21 mouse cellular contexts compared by ENCODE assay signal in the genomic region with DNA sequence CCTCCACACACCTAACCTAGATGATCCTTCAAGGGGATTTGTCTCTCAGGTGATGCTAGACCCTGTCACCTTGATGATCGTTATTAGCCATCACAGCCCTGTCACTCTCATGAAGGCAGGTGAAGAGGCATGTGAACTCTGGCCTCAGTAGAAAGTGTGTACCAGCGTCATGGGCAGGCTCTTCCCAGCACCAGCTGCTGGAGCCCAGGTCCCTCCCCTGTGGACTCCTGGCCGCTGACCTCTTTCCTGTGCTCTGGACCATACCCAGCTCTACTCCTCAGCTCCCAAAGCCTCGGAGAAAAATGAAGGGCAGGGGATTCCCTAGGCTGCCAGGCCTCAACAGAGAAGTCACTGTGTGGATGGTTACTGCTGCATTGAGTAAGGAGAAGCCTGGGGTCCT.
DNase-seq lines count a peak whose midpoint lies in the region; ATAC-seq lines count a peak whose summit lies in the region.
"Had no signal": no experiment of that assay in that cellular context is flagged by ENCODE, and none has a peak within 500 bp of the region (broad histone marks: within the 10 kb centered on the region; RNA-seq: fewer than 3 reads in every experiment).

No protein-coding gene starts in this region.

- H3K9me3 ChIP-seq in kidney, embryonic 14.5 days (ENCODE audit: control insufficient read depth, low read length): peaks cover 3% of the 10 kb centered on the region; the same call in 1 of the 2 replicates
- 0 out of 2 replicates have a peak, but pooled peaks cover 3% of the 10 kb centered on the region for H3K9me3 ChIP-seq in embryonic facial prominence, embryonic 12.5 days
- H3K9me3 ChIP-seq in kidney, embryonic 16.5 days (ENCODE audit: low read length): no peaks in the 10 kb centered on the region
- H3K9me3 ChIP-seq: embryonic facial prominence, embryonic 15.5 days; forebrain, embryonic 10.5 days; hindbrain, embryonic 15.5 days had no signal

- no peak for ATAC-seq in kidney, embryonic 14.5 days (ENCODE audit: low FRiP score, low TSS enrichment)
- no peak for ATAC-seq in embryonic facial prominence, embryonic 12.5 days (ENCODE audit: insufficient number of reproducible peaks, insufficient read depth, low FRiP score, low TSS enrichment)
- peak; percentile 48; the same call in 1 of the 2 replicates for ATAC-seq in kidney, embryonic 16.5 days (ENCODE audit: low FRiP score, low TSS enrichment)
- ATAC-seq: forebrain, embryonic 14.5 days; Patski had no signal

- 66% methylated on average over 4 of the region's 4 CpGs for WGBS in kidney, embryonic 14.5 days
- WGBS in embryonic facial prominence, embryonic 12.5 days: 87% methylated on average over 4 of the region's 4 CpGs
- 77% methylated on average over 4 of the region's 4 CpGs for WGBS in kidney, embryonic 16.5 days

- peaks cover 11% of the 10 kb centered on the region for H3K4me1 ChIP-seq in kidney, embryonic 14.5 days (ENCODE audit: control insufficient read depth, insufficient read depth, low read length)
- peaks cover 46% of the 10 kb centered on the region for H3K4me1 ChIP-seq in embryonic facial prominence, embryonic 12.5 days
- peaks cover 32% of the 10 kb centered on the region for H3K4me1 ChIP-seq in kidney, embryonic 16.5 days (ENCODE audit: insufficient read depth, low read length)

- H3K9ac ChIP-seq in kidney, embryonic 14.5 days (ENCODE audit: low read depth, low read length): no peak overlapping the region
- H3K9ac ChIP-seq in embryonic facial prominence, embryonic 12.5 days: no peak overlapping the region
- H3K9ac ChIP-seq in kidney, embryonic 16.5 days (replicated peaks; ENCODE audit: low read length): no peak overlapping the region
- H3K9ac ChIP-seq: embryonic facial prominence, embryonic 15.5 days; heart, embryonic 13.5 days; hindbrain, embryonic 15.5 days had no signal

- H3K27ac ChIP-seq in kidney, embryonic 14.5 days (ENCODE audit: low read depth, low read length): no peak overlapping the region
- 0 out of 2 replicates have a peak overlapping the region, but pooled peaks have one; percentile 47 for H3K27ac ChIP-seq in embryonic facial prominence, embryonic 12.5 days
- H3K27ac ChIP-seq in kidney, embryonic 16.5 days (ENCODE audit: low read length): no peak overlapping the region
- H3K27ac ChIP-seq: forebrain, embryonic 10.5 days; gastrocnemius, adult 2 months; heart, embryonic 13.5 days; hindbrain, embryonic 15.5 days had no signal

- H3K36me3 ChIP-seq in kidney, embryonic 14.5 days (ENCODE audit: control insufficient read depth, insufficient read depth, low read length): no peaks in the 10 kb centered on the region
- H3K36me3 ChIP-seq in embryonic facial prominence, embryonic 12.5 days: no peaks in the 10 kb centered on the region
- H3K36me3 ChIP-seq in kidney, embryonic 16.5 days (ENCODE audit: insufficient read depth, low read length): no peaks in the 10 kb centered on the region
- H3K36me3 ChIP-seq: embryonic facial prominence, embryonic 15.5 days; forebrain, embryonic 10.5 days; hindbrain, embryonic 15.5 days had no signal

- DNase-seq in kidney, adult 8-10 months: peak; percentile 21 to 41
- peak; percentile 44 to 60 for DNase-seq in kidney, postnatal 36 days
- DNase-seq in ovary, postnatal 10 days (ENCODE audit: low spot score): no peak
- DNase-seq in adrenal gland, postnatal 25 days: no peak
- DNase-seq: adrenal gland, adult 2 months; cerebellum, adult 11 months; cerebellum, adult 8-10 months; cerebellum, postnatal 14 days; gastrocnemius, adult 2 months; gastrocnemius, postnatal 25 days; heart, postnatal 36 days had no signal

- H3K4me3 ChIP-seq in kidney, embryonic 14.5 days (ENCODE audit: low read length): no peak overlapping the region
- H3K4me3 ChIP-seq in embryonic facial prominence, embryonic 12.5 days: no peak overlapping the region
- H3K4me3 ChIP-seq in kidney, embryonic 16.5 days (ENCODE audit: low read length): no peak overlapping the region
- H3K4me3 ChIP-seq: embryonic facial prominence, embryonic 15.5 days; erythroblast, embryonic 14.5 days; forebrain, embryonic 10.5 days; gastrocnemius, adult 2 months; heart, embryonic 13.5 days; hindbrain, embryonic 15.5 days had no signal

- H3K4me2 ChIP-seq in kidney, embryonic 14.5 days (replicated peaks; ENCODE audit: low read depth, low read length): no peak overlapping the region
- no peak overlapping the region for H3K4me2 ChIP-seq in embryonic facial prominence, embryonic 12.5 days (replicated peaks)
- no peak overlapping the region for H3K4me2 ChIP-seq in kidney, embryonic 16.5 days (replicated peaks; ENCODE audit: low read depth, low read length)
- H3K4me2 ChIP-seq: embryonic facial prominence, embryonic 15.5 days; heart, embryonic 13.5 days; hindbrain, embryonic 15.5 days had no signal

- H3K27me3 ChIP-seq in kidney, embryonic 14.5 days (ENCODE audit: control insufficient read depth, insufficient read depth, low read length): no peaks in the 10 kb centered on the region
- no peaks in the 10 kb centered on the region for H3K27me3 ChIP-seq in embryonic facial prominence, embryonic 12.5 days
- H3K27me3 ChIP-seq in kidney, embryonic 16.5 days (ENCODE audit: insufficient read depth, low read length): 0 out of 2 replicates have a peak, but pooled peaks cover 5% of the 10 kb centered on the region
- H3K27me3 ChIP-seq: heart, embryonic 13.5 days; Patski had no signal

Comparison
In these comparisons a context has a peak if more than half of its experiments do, and no peak if none do; other contexts are left out.
1. DNase-seq: peak in kidney, adult 8-10 months (2 of 2) and kidney, postnatal 36 days (2 of 2); none in ovary, postnatal 10 days (single experiment) and adrenal gland, postnatal 25 days (single experiment).